Mouse (Mus musculus) limb, embryonic 14.5 days (tissue): ENCODE data around the gene Hspa1a. TPM values are rescaled to one million over a fixed set of nuclear protein-coding genes. Genes with fewer than 3 reads are reported as not detected.
"Not testable (repeated sequence)": the region's sequence is repeated elsewhere in the genome, so short reads cannot be mapped to it uniquely, and the experiment has no call there.

Experiments used
- ATAC-seq: fragments of 200-750 bp; cut with Nextera tagmentation; 2 replicates; pipeline ENCODE4 v1.8.0; 2017; ENCODE audit warnings: low read depth, moderate number of reproducible peaks, moderate TSS enrichment; ENCODE audit not compliant: low FRiP score
- DNase-seq: peaks from one replicate; pipeline ENCODE4 v3.0.0-alpha.2; 2015; ENCODE audit warnings: low spot score
- H3K27ac ChIP-seq: fragments of 300-500 bp; sonication (generic); replicated peaks from 2 replicates; pipeline ENCODE4 v1.5.1; 2014; ENCODE audit warnings: low read depth, mild to moderate bottlenecking, low read length, moderate library complexity, mixed read lengths
- H3K27me3 ChIP-seq: fragments of 300-500 bp; sonication (generic); 2 replicates; pipeline ENCODE4 v1.6.1; 2014; ENCODE audit warnings: low read length, mixed read lengths; ENCODE audit not compliant: control insufficient read depth, insufficient read depth
- H3K36me3 ChIP-seq: fragments of 300-500 bp; sonication (generic); 2 replicates; pipeline ENCODE4 v1.6.1; 2014; ENCODE audit warnings: mild to moderate bottlenecking, low read length, moderate library complexity, mixed read lengths; ENCODE audit not compliant: control insufficient read depth, insufficient read depth
- H3K4me1 ChIP-seq: fragments of 300-500 bp; sonication (generic); 2 replicates; pipeline ENCODE4 v1.6.1; 2014; ENCODE audit warnings: antibody characterized with exemption, low read length, mixed read lengths; ENCODE audit not compliant: control insufficient read depth, insufficient read depth
- H3K4me2 ChIP-seq: fragments of 300-500 bp; sonication (generic); replicated peaks from 2 replicates; pipeline ENCODE4 v1.6.1; 2014; ENCODE audit warnings: low read depth, mild to moderate bottlenecking, low read length, moderate library complexity; ENCODE audit not compliant: severe bottlenecking
- H3K4me3 ChIP-seq: fragments of 300-500 bp; sonication (generic); replicated peaks from 2 replicates; pipeline ENCODE4 v1.5.1; 2014; ENCODE audit warnings: low read length
- H3K9ac ChIP-seq: fragments of 300-500 bp; sonication (generic); 2 replicates; pipeline ENCODE4 v1.6.1; 2014; ENCODE audit warnings: mild to moderate bottlenecking, low read depth, low read length, moderate library complexity; ENCODE audit not compliant: severe bottlenecking
- H3K9me3 ChIP-seq: fragments of 300-500 bp; sonication (generic); 2 replicates; pipeline ENCODE4 v1.6.1; 2016; ENCODE audit warnings: low read length; ENCODE audit not compliant: control insufficient read depth
- POLR2A ChIP-seq: fragments of 200-500 bp; IDR thresholded peaks from 2 replicates; pipeline ENCODE4 v1.8.0; 2012; ENCODE audit warnings: inconsistent platforms, mild to moderate bottlenecking, moderate library complexity, borderline replicate concordance; ENCODE audit not compliant: insufficient read depth, insufficient read length; ENCODE audit errors: extremely low read depth
- WGBS: fragments of 180-500 bp; shearing (Covaris S2); extraction: QIAGEN DNeasy Blood & Tissue Kit; methylation state at CpG from one replicate; pipeline ENCODE4 v1.1.7; 2014; 5-methylcytosine and 5-hydroxymethylcytosine counted together
- polyA plus RNA-seq, 2 experiments: library from polyadenylated mRNA; depleted of rRNA in 1 of 2; stranded (reverse) in 1 of 2; unstranded in 1 of 2; fragments of >200 nt; fragmentation: Nextera tagmentation in 1 of 2; extraction: Ambion mirVana in 1 of 2; gene quantifications; 2 replicates each; pipeline versions ENCODE4 v1.2.1 to v1.2.3; 2012 to 2014

Gene Hspa1a
- polyA plus RNA-seq, 2 experiments, result 7.1 to 9.5 TPM

- H3K4me3 ChIP-seq, result no peak overlapping the region
- no peak for DNase-seq
- no peak for ATAC-seq
- TF ChIP-seq POLR2A, result no peak
- no peaks in the 10 kb centered on the region for H3K4me1 ChIP-seq
- H3K27ac ChIP-seq, result no peak overlapping the region
- peaks cover 95% of the 10 kb centered on the region for H3K36me3 ChIP-seq
- no peak overlapping the region for H3K4me2 ChIP-seq
- H3K9ac ChIP-seq, result no peak overlapping the region
- H3K9me3 ChIP-seq, result no peaks in the 10 kb centered on the region
- 86% methylated on average over 13 of the region's 13 CpGs for WGBS
- no peaks in the 10 kb centered on the region for H3K27me3 ChIP-seq
Measured at GRCm38 (mm10) chr17:35012430-35012829, 40.5 kb upstream of the Hspa1a start.

GRCm38 (mm10) chr17:35011440-35011839 is 39.5 kb upstream of the Hspa1a start:
- DNase-seq (no peak), ATAC-seq (no peak)
- 94% methylated on average over 8 of the region's 8 CpGs for WGBS
- no peak overlapping the region for H3K9ac ChIP-seq
- H3K27ac ChIP-seq, result no peak overlapping the region
- H3K36me3 ChIP-seq, result peaks cover 98% of the 10 kb centered on the region
- no peak for TF ChIP-seq POLR2A
- no peaks in the 10 kb centered on the region for H3K9me3 ChIP-seq
- H3K4me1 ChIP-seq, result no peaks in the 10 kb centered on the region
- H3K4me3 ChIP-seq, result no peak overlapping the region
- no peaks in the 10 kb centered on the region for H3K27me3 ChIP-seq
- no peak overlapping the region for H3K4me2 ChIP-seq

- Histone ChIP-seq H3K4me3 (no peak overlapping the region), H3K9me3 (no peaks in the 10 kb centered on the region), H3K27me3 (no peaks in the 10 kb centered on the region), H3K27ac (no peak overlapping the region), H3K4me1 (no peaks in the 10 kb centered on the region), H3K36me3 (peaks cover 95% of the 10 kb centered on the region), H3K4me2 (no peak overlapping the region), H3K9ac (no peak overlapping the region)
- DNase-seq (no peak), ATAC-seq (no peak)
- 91% methylated on average over 7 of the region's 7 CpGs for WGBS
- TF ChIP-seq POLR2A, result no peak
Measured at GRCm38 (mm10) chr17:35009586-35009985, 37.6 kb upstream of the Hspa1a start.

GRCm38 (mm10) chr17:35007387-35007991 is 35.5 kb upstream of the Hspa1a start:
- DNase-seq (no peak), ATAC-seq (no peak)
- Histone ChIP-seq H3K36me3 (peaks cover 82% of the 10 kb centered on the region), H3K9ac (no peak overlapping the region), H3K4me2 (no peak overlapping the region), H3K4me1 (peaks cover 6% of the 10 kb centered on the region), H3K27me3 (no peaks in the 10 kb centered on the region), H3K4me3 (no peak overlapping the region), H3K9me3 (no peaks in the 10 kb centered on the region), H3K27ac (no peak overlapping the region)
- WGBS, result 95% methylated on average over 7 of the region's 7 CpGs
- TF ChIP-seq POLR2A, result no peak

GRCm38 (mm10) chr17:35005902-35006301 is 33.9 kb upstream of the Hspa1a start:
- H3K27ac ChIP-seq, H3K4me3 ChIP-seq, ATAC-seq, H3K27me3 ChIP-seq, H3K4me2 ChIP-seq, DNase-seq, H3K9me3 ChIP-seq, H3K9ac ChIP-seq: not testable (repeated sequence)
- 94% methylated on average over 4 of the region's 5 CpGs for WGBS
- H3K4me1 ChIP-seq, result peaks cover 11% of the 10 kb centered on the region
- H3K36me3 ChIP-seq, result peaks cover 66% of the 10 kb centered on the region

- WGBS, result 93% methylated on average over 10 of the region's 10 CpGs
- Histone ChIP-seq H3K27me3 (no peaks in the 10 kb centered on the region), H3K4me2 (no peak overlapping the region), H3K4me3 (no peak overlapping the region), H3K9ac (no peak overlapping the region), H3K9me3 (no peaks in the 10 kb centered on the region), H3K36me3 (peaks cover 58% of the 10 kb centered on the region), H3K4me1 (peaks cover 11% of the 10 kb centered on the region), H3K27ac (no peak overlapping the region)
- no peak for ATAC-seq
- TF ChIP-seq POLR2A, result no peak
- DNase-seq, result no peak
Measured at GRCm38 (mm10) chr17:35005158-35005557, 33.2 kb upstream of the Hspa1a start.
